In genomic region chr11:100105576-100106122, GRCm38 (mm10) we compare ENCODE assay signal across 37 mouse cellular contexts. TPM values are rescaled to one million over a fixed set of nuclear protein-coding genes. Genes with fewer than 3 reads are reported as not detected.
"Had no signal": no experiment of that assay in that cellular context is flagged by ENCODE, and none has a peak within 500 bp of the region (broad histone marks: within the 10 kb centered on the region; RNA-seq: fewer than 3 reads in every experiment).

Krt36 (minus strand) TSS chr11:100105626.

- H3K4me1 ChIP-seq: heart, embryonic 10.5 days; heart, embryonic 12.5 days; heart, embryonic 13.5 days; heart, embryonic 15.5 days; hindbrain, embryonic 12.5 days; hindbrain, embryonic 13.5 days; hindbrain, embryonic 15.5 days had no signal

- H3K9ac ChIP-seq: heart, embryonic 12.5 days; heart, embryonic 13.5 days; heart, embryonic 15.5 days; hindbrain, embryonic 12.5 days; hindbrain, embryonic 13.5 days; hindbrain, embryonic 14.5 days; hindbrain, embryonic 15.5 days; kidney, embryonic 15.5 days had no signal

- H3K27me3 ChIP-seq: heart, embryonic 15.5 days; hindbrain, embryonic 12.5 days; hindbrain, embryonic 13.5 days; hindbrain, embryonic 15.5 days; kidney, embryonic 15.5 days had no signal

- DNase-seq: heart, adult 2 months; heart, postnatal 10 days; heart, postnatal 14 days; heart, postnatal 36 days; heart, postnatal 4 days; kidney, adult 11 months; kidney, adult 18-20 months; kidney, adult 2 months; kidney, adult 8-10 months; kidney, adult 9 months; kidney, postnatal 10 days; kidney, postnatal 14 days; kidney, postnatal 25 days; kidney, postnatal 36 days; kidney, postnatal 4 days; layer of hippocampus, adult 9-11 months; layer of hippocampus, postnatal 36 days had no signal

- H3K9me3 ChIP-seq: heart, embryonic 10.5 days; heart, embryonic 12.5 days; heart, embryonic 13.5 days; heart, embryonic 15.5 days; hindbrain, embryonic 10.5 days; hindbrain, embryonic 12.5 days; hindbrain, embryonic 13.5 days; hindbrain, embryonic 15.5 days; kidney, embryonic 15.5 days had no signal

- H3K36me3 ChIP-seq: heart, embryonic 10.5 days; heart, embryonic 12.5 days; heart, embryonic 13.5 days; heart, embryonic 15.5 days; hindbrain, embryonic 10.5 days; hindbrain, embryonic 12.5 days; hindbrain, embryonic 13.5 days; hindbrain, embryonic 15.5 days; kidney, embryonic 15.5 days had no signal

- ATAC-seq: hindbrain, embryonic 16.5 days; hindbrain, postnatal 0 days; inflammation-experienced regulatory T-cells, adult 6 months had no signal

- H3K4me3 ChIP-seq: heart, adult 2 months; heart, embryonic 10.5 days; heart, embryonic 12.5 days; heart, embryonic 13.5 days; heart, embryonic 15.5 days; hindbrain, embryonic 10.5 days; hindbrain, embryonic 12.5 days; hindbrain, embryonic 13.5 days; hindbrain, embryonic 15.5 days; kidney, embryonic 15.5 days; layer of hippocampus, adult 2 months had no signal

- H3K4me2 ChIP-seq: heart, embryonic 11.5 days; heart, embryonic 12.5 days; heart, embryonic 13.5 days; heart, embryonic 15.5 days; hindbrain, embryonic 12.5 days; hindbrain, embryonic 13.5 days; hindbrain, embryonic 14.5 days; hindbrain, embryonic 15.5 days; kidney, embryonic 15.5 days had no signal

- H3K27ac ChIP-seq: heart, adult 2 months; heart, embryonic 10.5 days; heart, embryonic 13.5 days; heart, embryonic 15.5 days; hindbrain, embryonic 10.5 days; hindbrain, embryonic 12.5 days; hindbrain, embryonic 13.5 days; hindbrain, embryonic 14.5 days; hindbrain, embryonic 15.5 days; hindbrain, postnatal 0 days; kidney, embryonic 15.5 days; kidney, postnatal 0 days; layer of hippocampus, adult 2 months had no signal

RNA-seq across cellular contexts. Expression of gene Krt36, which starts in this region (rescaled TPM):
- polyA plus RNA-seq: heart, adult 2 months; heart, embryonic 11.5 days; heart, embryonic 12.5 days; heart, embryonic 13.5 days; heart, embryonic 14.5 days; heart, embryonic 15.5 days; heart, embryonic 16.5 days; heart, postnatal 0 days; hindbrain, embryonic 10.5 days; hindbrain, embryonic 11.5 days; hindbrain, embryonic 12.5 days; hindbrain, embryonic 13.5 days; hindbrain, embryonic 14.5 days; hindbrain, embryonic 15.5 days; hindbrain, embryonic 16.5 days; inflammation-experienced regulatory T-cells, adult 6 months had no signal
